Mouse (Mus musculus): ENCODE measurements around the gene Ccnj.
A peak's percentile ranks its signal among the peaks of the same experiment; 100 is the strongest.

DNA sequence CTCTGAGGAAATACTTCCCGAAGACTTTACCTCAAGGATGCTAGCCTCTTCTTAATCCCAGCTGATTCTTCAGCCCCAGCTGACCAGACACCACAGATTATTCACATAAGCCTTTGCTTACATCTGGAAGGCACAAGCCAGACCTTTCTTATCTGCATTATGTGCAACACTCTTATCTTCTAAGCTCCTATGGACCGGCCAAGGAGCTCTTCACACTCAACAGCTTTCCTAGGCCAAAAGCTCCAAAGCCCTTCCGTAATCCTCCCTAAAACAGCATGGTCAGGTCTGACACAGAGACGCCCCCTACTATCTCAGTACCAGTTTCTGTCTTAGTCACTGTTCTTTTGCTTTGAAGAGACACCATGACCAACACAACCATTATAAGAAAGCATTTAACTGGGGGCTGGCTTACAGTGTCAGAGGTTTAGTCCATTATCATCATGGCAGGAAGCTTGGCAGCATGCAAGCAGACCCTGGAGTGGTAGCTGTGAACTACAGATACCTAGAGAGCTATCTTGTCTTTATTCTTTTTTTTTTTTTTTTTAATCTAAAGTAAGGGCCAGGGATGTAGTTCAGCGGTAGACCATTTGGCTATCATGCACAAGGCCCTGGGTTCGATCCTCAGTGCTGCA is 13.1 kb upstream of the Ccnj start:
- TF ChIP-seq CTCF (IDR thresholded peaks at IDR 0.05; ENCODE audit: low read depth) (no peak), EP300 (IDR thresholded peaks at IDR 0.05; ENCODE audit: low read depth) (peak; percentile 50; the same call in 1 of the 2 replicates)

Data from liver, postnatal 0 days (tissue).